Comparison of ENCODE assay signal across 9 mouse cellular contexts in genomic region chr2:102106728-102107127, GRCm38 (mm10).
"Had no signal": no experiment of that assay in that cellular context is flagged by ENCODE, and none has a peak within 500 bp of the region (broad histone marks: within the 10 kb centered on the region; RNA-seq: fewer than 3 reads in every experiment).

No protein-coding gene starts in this region.

- DNase-seq: lung, adult 2 months; lung, postnatal 14 days; right cerebral cortex, adult 18-20 months; right cerebral cortex, postnatal 25 days had no signal

- H3K9me3 ChIP-seq: intestine, embryonic 15.5 days; liver, embryonic 15.5 days; midbrain, embryonic 15.5 days; neural tube, embryonic 15.5 days had no signal

- H3K9ac ChIP-seq: intestine, embryonic 15.5 days; liver, embryonic 15.5 days; midbrain, embryonic 15.5 days; neural tube, embryonic 15.5 days had no signal

- H3K4me3 ChIP-seq: intestine, embryonic 15.5 days; liver, embryonic 15.5 days; midbrain, embryonic 15.5 days; neural tube, embryonic 15.5 days had no signal

- H3K36me3 ChIP-seq: intestine, embryonic 15.5 days; liver, embryonic 15.5 days; midbrain, embryonic 15.5 days had no signal

- H3K4me2 ChIP-seq: intestine, embryonic 15.5 days; liver, embryonic 11.5 days; liver, embryonic 15.5 days; midbrain, embryonic 15.5 days; neural tube, embryonic 15.5 days had no signal

- H3K27ac ChIP-seq: intestine, embryonic 15.5 days; liver, embryonic 15.5 days; midbrain, embryonic 15.5 days; neural tube, embryonic 15.5 days had no signal

- H3K27me3 ChIP-seq: intestine, embryonic 15.5 days; liver, embryonic 15.5 days; midbrain, embryonic 15.5 days; neural tube, embryonic 15.5 days had no signal

- ATAC-seq: intestine, embryonic 15.5 days; midbrain, embryonic 15.5 days had no signal

- H3K4me1 ChIP-seq: liver, embryonic 15.5 days; midbrain, embryonic 15.5 days had no signal
